Mouse (Mus musculus) olfactory bulb, adult 2 months (tissue): ENCODE data around the gene Dhrs11. TPM values are rescaled to one million over a fixed set of nuclear protein-coding genes. Genes with fewer than 3 reads are reported as not detected.

ENCODE experiments used
- H3K27ac ChIP-seq: fragments of 200-500 bp; 2 replicates; pipeline ENCODE4 v1.5.1; 2012; ENCODE audit warnings: low read depth, low read length; ENCODE audit not compliant: insufficient read depth
- H3K4me1 ChIP-seq: fragments of 200-500 bp; 2 replicates; pipeline ENCODE4 v1.6.1; 2012; ENCODE audit warnings: low read length; ENCODE audit not compliant: control insufficient read depth, insufficient read depth
- H3K4me3 ChIP-seq: fragments of 200-500 bp; 2 replicates; pipeline ENCODE4 v1.5.1; 2012; ENCODE audit warnings: mild to moderate bottlenecking, low read depth, low read length, moderate library complexity; ENCODE audit not compliant: insufficient read depth
- CTCF ChIP-seq: fragments of 200-500 bp; IDR thresholded peaks from 2 replicates; pipeline ENCODE4 v1.5.1; 2012; ENCODE audit warnings: low read depth, mild to moderate bottlenecking, low read length, moderate library complexity; ENCODE audit not compliant: insufficient read depth
- POLR2A ChIP-seq: fragments of 200-500 bp; IDR thresholded peaks from 2 replicates; pipeline ENCODE4 v1.6.1; 2012; ENCODE audit warnings: mild to moderate bottlenecking, low read depth, low read length, moderate library complexity; ENCODE audit not compliant: insufficient read depth
- WGBS: fragments of 180-500 bp; shearing (Covaris S2); methylation state at CpG from one replicate; pipeline ENCODE4 v1.1.7; 2018; 5-methylcytosine and 5-hydroxymethylcytosine counted together
- polyA plus RNA-seq: library from polyadenylated mRNA; stranded (reverse); fragments of >200 nt; gene quantifications from 2 replicates; pipeline ENCODE4 v1.2.4, GENCODE M21; 2012; ENCODE audit warnings: low replicate concordance; ENCODE audit not compliant: missing spikeins, insufficient read depth, insufficient read length

Gene Dhrs11
- polyA plus RNA-seq, 1 experiment, result not detected

GRCm38 (mm10) chr11:84774870-84775514, 53.8 kb downstream of the Dhrs11 start:
- 41% methylated on average over 13 of the region's 13 CpGs for WGBS
- Histone ChIP-seq H3K4me1 (no peaks in the 10 kb centered on the region), H3K27ac (no peak overlapping the region), H3K4me3 (no peak overlapping the region)
- TF ChIP-seq CTCF, result no peak
- TF ChIP-seq POLR2A, result no peak

Other genes starting within 250 kb of the Dhrs11 start
- not detected in 2 replicates for gene Mrm1, start 9.5 kb downstream of the Dhrs11 start, polyA plus RNA-seq
- 522 TPM in 1 of 2 replicates, not detected in the other for gene Ggnbp2, start 41.8 kb upstream of the Dhrs11 start, polyA plus RNA-seq
- not detected in 2 replicates for gene Myo19, start 51.2 kb upstream of the Dhrs11 start, polyA plus RNA-seq
- not detected in 2 replicates for gene Pigw, start 51.3 kb upstream of the Dhrs11 start, polyA plus RNA-seq
- gene Znhit3, start 87.4 kb upstream of the Dhrs11 start, polyA plus RNA-seq, result not detected in 2 replicates
- gene Car4, start 128.8 kb upstream of the Dhrs11 start, polyA plus RNA-seq, result not detected in 2 replicates